Mouse (Mus musculus): ENCODE results near the gene Nfia. TPM values are rescaled to one million over a fixed set of nuclear protein-coding genes. Genes with fewer than 3 reads are reported as not detected.

The Nfia gene
- polyA plus RNA-seq, 1 experiment from 2014 or later = 40.5 TPM

GRCm38 (mm10) chr4:98023245-98023792, 250.8 kb downstream of the Nfia start:
- ATAC-seq (no peak), DNase-seq (ENCODE audit: low read depth, low spot score) (no peak)
- ChIA-PET CTCF (no interaction called here), POLR2A (no interaction called here)
- in situ Hi-C loops (cut with MboI; ENCODE audit: low pct_unique_long_range_greater_than_20kb) = no loop called here
- no peak for TF ChIP-seq CTCF (IDR thresholded peaks at IDR 0.05)
- no peaks in the 10 kb centered on the region for H3K27me3 ChIP-seq

DNA sequence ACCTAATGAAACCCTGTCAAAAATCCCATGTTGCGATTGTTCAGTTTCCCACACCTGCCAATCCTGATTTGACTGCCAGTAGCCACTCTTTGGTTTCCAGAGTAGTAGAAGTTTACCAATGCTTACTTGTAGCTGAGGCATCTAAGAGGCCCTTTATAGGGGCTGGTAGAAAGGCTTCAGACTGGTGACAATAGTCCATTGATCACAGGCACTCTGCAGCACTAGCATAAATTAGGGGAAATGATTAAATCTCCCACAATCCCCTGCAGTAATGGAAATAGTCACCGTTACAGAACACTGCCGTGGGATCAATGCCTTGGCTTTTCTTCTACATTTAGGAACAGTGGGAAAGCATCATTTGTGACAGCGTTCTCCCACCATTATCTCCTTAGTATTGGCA, 254.9 kb downstream of the Nfia start:
- DNase-seq (ENCODE audit: low read depth, low spot score) (no peak), ATAC-seq (no peak)
- no peaks in the 10 kb centered on the region for H3K27me3 ChIP-seq
- POLR2A ChIA-PET = no interaction called here
- TF ChIP-seq CTCF (IDR thresholded peaks at IDR 0.05) = no peak
- CTCF ChIA-PET = no interaction called here
- in situ Hi-C loops (cut with MboI; ENCODE audit: low pct_unique_long_range_greater_than_20kb) = no loop called here

GRCm38 (mm10) chr4:98031871-98032270, 259.3 kb downstream of the Nfia start:
- H3K27me3 ChIP-seq = no peaks in the 10 kb centered on the region
- no peak for TF ChIP-seq CTCF (IDR thresholded peaks at IDR 0.05)
- ATAC-seq (no peak), DNase-seq (ENCODE audit: low read depth, low spot score) (no peak)
- ChIA-PET CTCF (no interaction called here), POLR2A (no interaction called here)
- in situ Hi-C loops (cut with MboI; ENCODE audit: low pct_unique_long_range_greater_than_20kb) = no loop called here

- TF ChIP-seq CTCF (IDR thresholded peaks at IDR 0.05) = no peak
- DNase-seq (ENCODE audit: low read depth, low spot score) (no peak), ATAC-seq (no peak)
- in situ Hi-C loops (cut with MboI; ENCODE audit: low pct_unique_long_range_greater_than_20kb) = no loop called here
- CTCF ChIA-PET = no interaction called here
- POLR2A ChIA-PET = no interaction called here
- H3K27me3 ChIP-seq = no peaks in the 10 kb centered on the region
These were observed 259.8 kb downstream of the Nfia start for GRCm38 (mm10) chr4:98032332-98032731.

DNA sequence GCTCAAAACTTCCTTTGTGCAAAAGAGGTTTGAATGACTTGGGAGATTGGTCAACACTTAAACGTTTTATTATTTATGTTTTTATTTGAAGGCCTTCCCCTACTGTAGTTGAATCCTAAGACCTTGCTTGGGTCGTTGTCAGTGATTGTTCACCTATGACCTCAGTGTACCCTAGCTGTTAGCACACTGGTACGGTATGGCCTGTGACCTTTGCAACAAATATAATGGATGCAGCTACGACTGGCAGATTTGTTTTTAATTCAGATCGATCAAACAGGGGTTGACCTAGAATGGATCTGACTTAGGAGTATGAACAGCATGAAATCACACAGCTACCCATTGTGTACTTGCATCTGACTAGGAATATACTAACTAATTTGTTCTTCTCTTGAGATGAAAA, 266.6 kb downstream of the Nfia start:
- no peak for ATAC-seq
- in situ Hi-C loops (cut with MboI; ENCODE audit: low pct_unique_long_range_greater_than_20kb) = no loop called here
- ChIA-PET POLR2A (interaction anchor here (0.6 kb wide), 1 partner anchor 136 kb away, joined by 3 read pairs; no protein-coding TSS in a partner anchor), CTCF (no interaction called here)
- H3K27me3 ChIP-seq = no peaks in the 10 kb centered on the region
- no peak for TF ChIP-seq CTCF (IDR thresholded peaks at IDR 0.05)
- DNase-seq (ENCODE audit: low read depth, low spot score) = no peak

DNA sequence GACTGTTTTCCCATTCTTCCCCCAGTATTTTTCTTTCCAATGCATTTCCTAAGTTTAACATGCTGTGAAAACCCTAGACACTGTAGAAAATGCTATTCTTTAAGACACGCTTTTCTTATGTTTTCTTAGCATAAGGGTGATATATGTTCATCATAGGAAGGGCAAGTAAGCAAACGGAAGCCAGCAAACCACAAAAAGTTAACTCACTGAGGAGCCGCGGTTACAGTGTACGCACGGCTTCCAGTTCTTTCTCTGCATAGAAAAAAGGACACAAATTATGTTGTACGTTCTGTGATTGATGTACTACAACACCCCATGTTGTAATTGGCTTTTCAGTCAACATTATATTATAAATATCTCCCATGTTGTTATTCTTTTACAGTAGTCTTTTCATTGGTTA, 267.6 kb downstream of the Nfia start:
- ChIA-PET POLR2A (no interaction called here), CTCF (no interaction called here)
- DNase-seq (ENCODE audit: low read depth, low spot score) (no peak), ATAC-seq (no peak)
- TF ChIP-seq CTCF (IDR thresholded peaks at IDR 0.05) = no peak
- H3K27me3 ChIP-seq = no peaks in the 10 kb centered on the region
- in situ Hi-C loops (cut with MboI; ENCODE audit: low pct_unique_long_range_greater_than_20kb) = no loop called here

- ATAC-seq (no peak), DNase-seq (ENCODE audit: low read depth, low spot score) (no peak)
- ChIA-PET POLR2A (no interaction called here), CTCF (interaction anchor here (1.1 kb wide), 1 partner anchor 61 kb away, joined by 3 read pairs; no protein-coding TSS in a partner anchor)
- H3K27me3 ChIP-seq = no peaks in the 10 kb centered on the region
- no peak for TF ChIP-seq CTCF (IDR thresholded peaks at IDR 0.05)
- in situ Hi-C loops (cut with MboI; ENCODE audit: low pct_unique_long_range_greater_than_20kb) = no loop called here
These were observed 272.1 kb downstream of the Nfia start for GRCm38 (mm10) chr4:98044611-98045010.

GRCm38 (mm10) chr4:98047369-98047768, 274.8 kb downstream of the Nfia start:
- TF ChIP-seq CTCF (IDR thresholded peaks at IDR 0.05) = no peak
- DNase-seq (ENCODE audit: low read depth, low spot score) (no peak), ATAC-seq (no peak)
- ChIA-PET POLR2A (no interaction called here), CTCF (no interaction called here)
- H3K27me3 ChIP-seq = no peaks in the 10 kb centered on the region
- in situ Hi-C loops (cut with MboI; ENCODE audit: low pct_unique_long_range_greater_than_20kb) = no loop called here

GRCm38 (mm10) chr4:98049584-98049983, 277.1 kb downstream of the Nfia start:
- in situ Hi-C loops (cut with MboI; ENCODE audit: low pct_unique_long_range_greater_than_20kb) = no loop called here
- ATAC-seq (no peak), DNase-seq (ENCODE audit: low read depth, low spot score) (no peak)
- ChIA-PET CTCF (interaction anchor here (0.7 to 1.2 kb wide), 2 partner anchors 30 to 34 kb away, joined by 3 read pairs; no protein-coding TSS in a partner anchor), POLR2A (interaction anchor here (1.1 kb wide), 1 partner anchor 206 kb away, joined by 3 read pairs; no protein-coding TSS in a partner anchor)
- no peaks in the 10 kb centered on the region for H3K27me3 ChIP-seq
- TF ChIP-seq CTCF (IDR thresholded peaks at IDR 0.05) = no peak

DNA sequence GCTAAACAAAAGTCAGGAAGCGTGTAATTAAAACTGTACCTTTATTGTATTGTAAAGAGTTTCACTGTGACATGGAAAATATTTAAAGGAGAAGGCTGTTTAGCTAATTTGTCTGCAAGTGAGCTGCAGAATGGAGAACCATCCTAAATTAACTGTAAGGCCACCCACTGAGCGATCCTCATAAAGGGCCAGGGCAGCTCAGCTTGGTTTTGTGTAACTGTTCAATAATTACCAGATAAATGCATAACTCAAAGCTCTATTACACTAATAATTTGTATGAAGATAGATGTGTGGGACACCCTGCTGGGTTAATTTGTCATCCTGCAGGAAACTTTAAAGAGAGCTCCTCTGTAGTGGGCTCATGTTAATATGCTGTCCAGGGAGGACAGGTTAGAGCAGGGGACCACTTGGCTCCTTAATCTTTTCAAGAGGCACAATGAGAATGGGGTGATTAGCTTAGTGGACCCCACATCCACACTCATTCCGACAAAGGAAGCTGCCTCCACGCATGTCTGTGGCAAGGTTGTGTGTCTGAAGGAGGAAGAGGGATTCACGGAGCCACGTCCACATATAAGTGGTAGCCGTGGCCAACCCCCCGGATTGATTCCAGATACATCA, 277.6 kb downstream of the Nfia start:
- in situ Hi-C loops (cut with MboI; ENCODE audit: low pct_unique_long_range_greater_than_20kb) = no loop called here
- TF ChIP-seq CTCF (IDR thresholded peaks at IDR 0.05) = no peak
- ATAC-seq = no peak

DNA sequence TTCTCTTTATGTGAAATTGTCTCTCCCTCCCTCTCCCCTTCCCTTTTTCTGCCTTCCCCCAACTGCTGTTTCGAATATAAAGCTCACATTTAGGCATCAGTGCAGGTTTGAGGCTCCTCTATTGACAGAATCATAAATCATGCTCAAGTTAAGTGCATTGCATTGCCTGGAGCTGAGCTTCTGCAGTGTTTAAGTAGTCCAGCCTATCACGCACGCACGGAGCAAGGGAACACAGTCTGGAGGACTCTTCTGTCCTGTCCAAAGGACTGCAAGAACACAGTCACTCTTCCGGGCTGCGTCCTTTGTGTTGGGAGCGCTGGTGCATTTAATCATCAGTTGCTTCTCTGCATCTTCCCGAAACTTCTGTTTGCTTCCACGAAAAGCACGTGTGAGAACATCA, 278.2 kb downstream of the Nfia start:
- no peak for TF ChIP-seq CTCF (IDR thresholded peaks at IDR 0.05)
- DNase-seq (ENCODE audit: low read depth, low spot score) (no peak), ATAC-seq (no peak)
- in situ Hi-C loops (cut with MboI; ENCODE audit: low pct_unique_long_range_greater_than_20kb) = no loop called here
- CTCF ChIA-PET = interaction anchor here (0.8 kb wide), 1 partner anchor 55 kb away, joined by 3 read pairs; no protein-coding TSS in a partner anchor
- POLR2A ChIA-PET = interaction anchor here (0.6 kb wide), 1 partner anchor 14 kb away, joined by 3 read pairs; no protein-coding TSS in a partner anchor
- H3K27me3 ChIP-seq = no peaks in the 10 kb centered on the region

More for the DNA sequence above, 277.6 kb downstream of the Nfia start:
- DNase-seq (ENCODE audit: low read depth, low spot score) = no peak
- ChIA-PET POLR2A (interaction anchor here (1.1 kb wide), 1 partner anchor 206 kb away, joined by 3 read pairs; no protein-coding TSS in a partner anchor), CTCF (interaction anchor here (0.8 to 1.2 kb wide), 2 partner anchors 33 to 55 kb away, joined by 3 read pairs; no protein-coding TSS in a partner anchor)
- no peaks in the 10 kb centered on the region for H3K27me3 ChIP-seq
